Mouse (Mus musculus) bone marrow, adult 2 months (tissue): ENCODE measurements around the gene Sertad3. TPM values are rescaled to one million over a fixed set of nuclear protein-coding genes. Genes with fewer than 3 reads are reported as not detected.

ENCODE experiments used
- H3K27ac ChIP-seq: fragments of 200-500 bp; 2 replicates; pipeline ENCODE4 v1.5.1; 2012; ENCODE audit warnings: low read depth, mild to moderate bottlenecking, control low read depth, inconsistent platforms, low read length; ENCODE audit not compliant: control insufficient read depth, poor library complexity, insufficient read depth
- H3K4me1 ChIP-seq: fragments of 200-500 bp; 2 replicates; pipeline ENCODE4 v1.6.1; 2011; ENCODE audit warnings: low read length; ENCODE audit not compliant: control insufficient read depth, insufficient read depth
- H3K4me3 ChIP-seq: fragments of 200-500 bp; replicated peaks from 2 replicates; pipeline ENCODE3; 2011; ENCODE audit warnings: mild to moderate bottlenecking, low read depth, low read length, control low read depth; ENCODE audit not compliant: control insufficient read depth
- CTCF ChIP-seq: fragments of 200-500 bp; IDR thresholded peaks from 2 replicates; pipeline ENCODE4 v1.5.1; 2011; ENCODE audit warnings: low read length, control low read depth; ENCODE audit not compliant: control insufficient read depth, insufficient read depth
- POLR2A ChIP-seq: fragments of 200-500 bp; IDR thresholded peaks from 2 replicates; pipeline ENCODE4 v1.6.1; 2011; ENCODE audit warnings: low read depth, mild to moderate bottlenecking, control low read depth, low read length, borderline replicate concordance; ENCODE audit not compliant: control insufficient read depth
- WGBS: fragments of 180-500 bp; shearing (Covaris S2); methylation state at CpG from one replicate; pipeline ENCODE4 v1.1.7; 2018; 5-methylcytosine and 5-hydroxymethylcytosine counted together
- polyA plus RNA-seq: library from polyadenylated mRNA; stranded (reverse); fragments of >200 nt; gene quantifications from 2 replicates; pipeline ENCODE4 v1.2.4, GENCODE M21; 2011; ENCODE audit warnings: low replicate concordance; ENCODE audit not compliant: missing spikeins, insufficient read depth, insufficient read length

The Sertad3 gene
- polyA plus RNA-seq, 1 experiment, result 61.0 TPM

GRCm38 (mm10) chr7:27526039-27526827 lies 52.7 kb downstream of the Sertad3 start:
- no peak overlapping the region for H3K4me3 ChIP-seq
- TF ChIP-seq CTCF (peak; percentile 96), POLR2A (no peak)
- 16% methylated on average over 10 of the region's 10 CpGs for WGBS
- no peaks in the 10 kb centered on the region for H3K4me1 ChIP-seq
- H3K27ac ChIP-seq, result no peak overlapping the region

Other genes starting within 250 kb of the Sertad3 start
- 0.50 and 2.5 TPM in 2 replicates for gene Itpkc, start 245.1 kb upstream of the Sertad3 start, polyA plus RNA-seq
- gene Coq8b, start 240.7 kb upstream of the Sertad3 start, polyA plus RNA-seq, result 12.2 and 17.3 TPM in 2 replicates
- gene Numbl, start 215.3 kb upstream of the Sertad3 start, polyA plus RNA-seq, result 2.4 and 3.2 TPM in 2 replicates
- 1.3 and 5.8 TPM in 2 replicates for gene Ltbp4, start 136.1 kb upstream of the Sertad3 start, polyA plus RNA-seq
- 44.6 and 80.0 TPM in 2 replicates for gene Shkbp1, start 117.7 kb upstream of the Sertad3 start, polyA plus RNA-seq
- not detected in 2 replicates for gene Gm20479, start 116.3 kb upstream of the Sertad3 start, polyA plus RNA-seq
- gene Sptbn4, start 26.1 kb upstream of the Sertad3 start, polyA plus RNA-seq, result 0.11 and 0.62 TPM in 2 replicates
- 323 and 400 TPM in 2 replicates for gene Blvrb, start 25.8 kb upstream of the Sertad3 start, polyA plus RNA-seq
- gene Sertad1, start 13.1 kb downstream of the Sertad3 start, polyA plus RNA-seq, result 20.9 and 33.8 TPM in 2 replicates
- 0.79 and 3.4 TPM in 2 replicates for gene Prx, start 25.6 kb downstream of the Sertad3 start, polyA plus RNA-seq
- 0.45 and 0.77 TPM in 2 replicates for gene Hipk4, start 49.5 kb downstream of the Sertad3 start, polyA plus RNA-seq
- 27.9 and 52.2 TPM in 2 replicates for gene Pld3, start 79.5 kb downstream of the Sertad3 start, polyA plus RNA-seq
- gene 2310022A10Rik, start 79.5 kb downstream of the Sertad3 start, polyA plus RNA-seq, result 8.1 and 19.0 TPM in 2 replicates
- gene Akt2, start 117.8 kb downstream of the Sertad3 start, polyA plus RNA-seq, result 44.5 and 71.2 TPM in 2 replicates
- not detected in 2 replicates for gene Ttc9b, start 180.1 kb downstream of the Sertad3 start, polyA plus RNA-seq
- gene Map3k10, start 200.8 kb downstream of the Sertad3 start, polyA plus RNA-seq, result 3.8 and 6.5 TPM in 2 replicates
- 1.2 and 4.2 TPM in 2 replicates for gene Zfp607b, start 215.6 kb downstream of the Sertad3 start, polyA plus RNA-seq